Mouse (Mus musculus) CD4-positive helper T cell, adult 2 months (primary cell): Measurements from ENCODE around the gene AU021092.
A peak's percentile ranks its signal among the peaks of the same experiment; 100 is the strongest.
"Not testable (repeated sequence)": the region's sequence is repeated elsewhere in the genome, so short reads cannot be mapped to it uniquely, and the experiment has no call there.

Experiments
- DNase-seq: peaks from one replicate; pipeline ENCODE4 v3.0.0-alpha.2; 2012; ENCODE audit warnings: low read depth, missing footprints, low spot score

Gene AU021092

DNA sequence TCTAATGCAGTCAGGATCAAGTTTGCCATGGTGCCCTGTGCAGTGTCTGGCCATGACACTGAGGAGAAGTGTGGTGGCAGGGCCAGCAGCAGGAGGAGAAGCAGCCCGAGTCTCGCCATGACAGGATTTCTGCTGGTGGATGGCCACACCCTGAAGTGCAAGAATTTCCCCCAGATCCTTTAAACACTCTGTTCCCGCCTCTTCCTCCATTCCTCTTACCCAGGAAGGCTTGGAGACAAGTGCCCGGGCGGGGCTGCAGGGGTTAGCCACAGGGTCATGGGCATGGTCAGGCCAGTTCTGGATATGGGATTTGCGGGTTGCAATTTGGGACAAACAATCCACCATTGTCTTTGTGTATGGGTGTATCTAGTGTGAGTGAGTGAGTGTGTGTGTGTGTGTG lies at the start of gene AU021092:
Gene AU021092 (minus strand): TSS at position 160 of the 400 bp plus-strand sequence.
- no peak for DNase-seq

DNA sequence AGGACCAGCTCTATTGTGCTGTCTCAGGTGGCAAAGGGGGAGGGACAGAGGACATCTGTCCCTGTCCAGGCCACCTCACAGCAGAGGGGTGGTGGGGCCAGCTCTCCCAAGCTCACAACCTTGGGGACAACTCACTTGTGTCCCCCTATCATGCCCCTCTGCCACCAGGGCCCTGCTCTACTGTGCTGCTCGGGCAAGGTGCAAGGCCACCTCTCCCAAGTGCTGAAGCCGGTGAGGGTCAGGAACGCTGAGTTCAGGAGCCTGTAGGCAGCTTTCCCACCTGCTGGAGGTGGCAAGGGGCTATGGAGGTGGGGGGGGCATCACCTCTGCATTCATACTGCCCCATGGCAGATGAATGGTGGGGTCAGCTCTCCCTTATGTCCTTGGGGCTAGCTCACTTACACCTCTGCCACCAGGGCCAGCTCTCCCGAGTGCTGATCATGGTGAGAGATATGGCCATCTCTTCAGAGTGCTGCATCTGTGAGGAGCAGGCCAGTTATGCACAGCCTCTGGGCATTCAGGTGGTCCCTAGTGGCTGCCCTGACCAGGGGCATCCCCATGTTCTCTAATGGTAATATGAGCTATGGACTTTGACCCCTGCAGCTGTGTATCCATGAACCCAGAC lies 49.4 kb upstream of the AU021092 start:
- DNase-seq, result no peak

DNA sequence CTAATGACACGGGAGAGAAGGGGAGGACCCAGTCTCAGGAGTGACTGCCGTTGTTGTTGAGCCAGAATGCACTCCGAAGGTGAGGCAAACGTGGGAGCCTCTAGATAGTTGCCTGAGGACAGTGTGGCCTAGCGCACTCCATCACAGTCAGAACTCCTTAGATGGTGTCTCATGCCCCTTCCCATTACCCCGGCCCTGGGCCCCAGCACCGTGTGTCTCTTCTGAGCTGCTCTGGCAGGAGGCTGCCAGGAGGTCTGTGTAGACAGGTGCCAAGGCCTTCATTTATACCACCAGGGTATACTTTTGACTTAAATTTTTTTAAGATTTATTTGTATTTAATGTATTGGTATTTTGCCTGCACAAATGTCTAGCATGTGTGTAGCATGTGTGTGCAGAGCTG lies 41.8 kb upstream of the AU021092 start:
- no peak for DNase-seq

DNA sequence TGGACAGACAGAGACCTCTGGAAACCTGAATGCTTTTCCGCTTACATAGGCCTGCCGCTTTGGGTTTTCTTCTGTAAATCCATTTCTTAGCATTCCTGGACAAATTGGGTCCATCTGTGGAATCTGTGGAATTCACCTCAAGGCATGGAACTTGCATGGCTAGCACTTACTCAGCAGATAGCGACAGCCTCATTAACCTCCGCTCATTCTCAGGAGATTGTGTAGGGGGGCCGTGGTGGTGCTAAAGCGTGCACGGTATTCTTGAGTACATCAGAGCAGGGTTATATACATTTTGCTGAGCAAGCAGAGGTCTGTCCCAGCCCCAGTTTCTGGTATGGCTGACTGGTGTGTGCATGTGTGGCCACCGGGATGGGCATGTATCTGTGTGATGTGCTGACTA lies 41.1 kb upstream of the AU021092 start:
- DNase-seq, result no peak

DNA sequence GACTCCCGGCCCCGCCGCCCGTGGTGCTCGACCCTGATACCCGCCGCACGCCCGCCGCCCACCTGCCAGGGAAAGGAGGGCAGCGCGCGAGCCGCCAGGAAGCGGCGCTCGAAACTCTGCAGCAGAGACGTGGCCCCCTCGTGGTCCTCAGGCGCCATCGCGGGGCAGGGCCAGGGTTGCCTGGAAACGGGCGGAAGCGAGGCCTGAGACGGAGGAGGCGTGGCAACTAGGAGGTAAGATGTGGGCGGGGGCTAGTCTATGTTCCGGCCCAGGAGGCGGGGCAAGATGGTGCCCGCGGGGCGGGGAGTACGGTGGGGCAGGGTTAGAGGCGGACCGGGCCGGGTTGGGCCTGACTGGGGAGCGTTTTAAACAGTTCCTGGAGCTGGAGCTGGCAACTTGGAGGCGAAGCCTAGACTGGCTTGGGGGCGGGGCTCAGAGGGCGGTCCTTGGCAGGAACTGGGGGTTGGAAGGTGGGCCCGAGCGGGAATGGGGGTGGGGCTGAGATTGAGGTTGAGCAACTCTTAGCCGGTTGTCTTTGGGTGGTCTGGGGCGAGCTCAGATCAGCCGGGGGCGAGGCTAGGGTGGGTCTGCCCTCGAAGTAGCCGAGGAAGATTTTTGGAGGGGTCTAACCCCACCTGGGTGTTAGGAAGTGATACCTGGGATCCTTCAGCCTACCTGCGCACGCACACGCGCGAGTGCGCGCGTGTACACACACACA lies 33.8 kb upstream of the AU021092 start, which contains the start of gene Eef2kmt:
Gene Eef2kmt (minus strand): TSS at position 205 of the 718 bp plus-strand sequence.
- peak; percentile 98 for DNase-seq

DNA sequence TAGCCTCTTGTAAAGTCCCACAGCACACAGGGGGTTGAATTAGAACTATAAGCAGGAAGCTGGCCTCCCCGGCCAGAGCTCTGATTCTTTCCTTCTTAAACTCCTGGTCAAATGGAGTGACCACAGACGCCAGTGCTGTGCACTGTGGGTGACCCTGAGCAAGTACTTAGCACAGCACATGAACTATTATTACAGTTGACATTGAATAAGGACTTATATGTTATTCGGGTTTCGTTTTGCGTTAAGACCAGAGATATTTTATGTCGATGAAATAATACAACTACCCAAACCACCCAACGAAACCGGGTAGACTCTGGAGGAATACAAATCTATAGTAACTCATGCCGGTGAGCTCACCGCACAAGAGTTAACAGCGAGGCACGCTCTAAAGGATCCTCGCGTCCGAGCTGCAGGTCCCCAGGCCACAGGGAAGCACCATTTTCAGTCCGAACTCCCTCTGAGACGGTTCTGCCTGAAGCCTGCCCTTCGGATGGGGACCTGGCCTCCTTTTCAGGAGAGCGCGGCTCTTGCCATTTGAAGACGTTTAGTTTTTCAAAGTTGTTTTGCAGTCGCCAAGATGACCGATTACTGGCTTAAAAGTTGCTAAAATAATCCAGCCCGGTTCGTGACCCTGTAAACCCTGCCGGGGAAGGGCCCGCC lies 33.1 kb upstream of the AU021092 start:
- peak; percentile 41 for DNase-seq

DNA sequence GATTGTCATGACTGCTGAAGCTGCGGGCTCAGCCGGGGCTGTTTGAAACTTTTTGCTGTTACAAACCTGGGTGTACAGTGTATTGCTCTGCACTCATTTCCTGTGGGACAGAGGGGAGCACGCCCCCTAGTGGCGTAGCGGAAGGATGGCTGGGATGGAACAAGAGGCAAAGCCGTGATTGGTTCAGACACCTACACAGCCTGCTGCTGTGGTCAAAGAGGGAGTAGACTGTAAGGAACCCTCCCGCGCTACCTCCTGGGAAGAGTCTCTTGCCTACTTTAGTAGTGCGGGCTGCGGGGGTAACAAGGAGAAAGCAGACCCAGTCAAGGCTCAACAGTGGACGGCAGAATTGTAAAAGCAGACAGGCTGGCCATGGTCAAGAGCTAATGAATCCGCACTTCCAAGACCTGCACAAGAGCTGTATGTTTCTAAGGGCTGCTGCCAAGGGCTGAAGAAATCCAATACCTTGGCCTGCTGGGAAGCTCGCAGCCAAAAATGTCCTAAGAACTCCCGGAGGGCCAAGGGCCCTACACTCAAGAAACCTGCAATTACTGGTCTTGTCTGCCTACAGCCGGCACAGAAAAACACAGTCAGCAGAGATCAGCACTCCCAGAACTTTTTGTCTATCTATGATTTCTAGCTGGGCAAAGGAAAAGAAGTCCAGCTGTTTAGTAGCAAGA lies 32.4 kb upstream of the AU021092 start:
- peak; percentile 91 for DNase-seq

DNA sequence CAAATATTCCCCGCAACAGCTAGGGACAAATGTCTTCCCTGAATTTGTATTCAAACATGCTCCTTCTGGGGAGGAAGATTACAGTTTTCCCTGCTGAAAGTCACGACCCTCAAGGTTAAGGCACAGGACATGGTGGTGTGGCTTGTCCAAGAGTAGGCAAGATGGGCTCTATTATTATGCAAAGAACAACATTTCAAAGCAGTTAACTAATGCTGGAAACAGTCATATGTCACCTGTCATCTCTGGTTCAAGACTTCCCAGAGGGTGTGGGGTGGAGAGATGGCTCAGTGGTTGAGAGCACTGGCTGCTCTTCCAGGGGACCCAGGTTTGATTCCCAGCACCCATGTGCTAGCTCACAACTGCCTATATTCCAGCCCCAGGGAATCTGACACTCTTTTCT lies 30.2 kb upstream of the AU021092 start:
- no peak for DNase-seq

DNA sequence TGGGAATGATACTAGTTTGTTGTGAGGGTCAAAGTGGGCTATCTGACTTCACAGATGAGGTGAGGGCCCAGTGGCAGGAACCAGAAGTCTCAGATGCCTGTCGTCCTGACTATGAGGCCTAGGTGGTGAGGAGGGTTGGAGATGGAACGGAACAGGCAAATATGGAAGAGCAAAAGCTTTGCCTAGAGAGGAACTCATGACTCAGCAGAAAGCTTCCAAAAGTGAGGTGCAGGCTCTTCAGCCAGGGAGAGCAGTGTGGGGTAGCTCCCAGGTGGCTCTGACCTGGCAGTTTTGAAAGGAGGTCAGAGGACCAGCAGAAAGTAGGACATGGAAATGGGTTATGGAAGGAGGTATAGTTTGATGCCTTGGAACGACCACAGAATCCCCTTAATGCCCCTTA lies 28.8 kb upstream of the AU021092 start:
- no peak for DNase-seq

DNA sequence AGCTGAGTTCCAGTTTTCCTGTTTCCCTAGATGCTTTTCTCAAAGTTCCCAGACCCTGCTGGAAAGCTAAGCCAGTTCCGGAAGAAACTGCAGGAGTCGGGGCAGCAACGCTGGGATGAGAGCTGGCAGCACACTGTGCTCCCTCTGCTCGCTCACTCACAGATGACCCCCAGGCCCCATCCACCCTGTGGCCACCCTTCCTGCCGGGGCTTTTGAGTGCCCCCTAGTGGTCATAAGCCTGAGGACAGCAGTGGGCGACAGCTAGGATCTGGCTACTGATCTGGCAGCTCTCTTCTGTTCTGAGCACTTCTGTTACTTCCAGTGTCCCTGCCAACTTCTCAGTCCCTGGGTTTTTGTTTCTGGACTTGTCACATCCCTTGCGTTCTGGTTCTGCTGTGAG lies 22.3 kb upstream of the AU021092 start:
- DNase-seq, result peak; percentile 49

DNA sequence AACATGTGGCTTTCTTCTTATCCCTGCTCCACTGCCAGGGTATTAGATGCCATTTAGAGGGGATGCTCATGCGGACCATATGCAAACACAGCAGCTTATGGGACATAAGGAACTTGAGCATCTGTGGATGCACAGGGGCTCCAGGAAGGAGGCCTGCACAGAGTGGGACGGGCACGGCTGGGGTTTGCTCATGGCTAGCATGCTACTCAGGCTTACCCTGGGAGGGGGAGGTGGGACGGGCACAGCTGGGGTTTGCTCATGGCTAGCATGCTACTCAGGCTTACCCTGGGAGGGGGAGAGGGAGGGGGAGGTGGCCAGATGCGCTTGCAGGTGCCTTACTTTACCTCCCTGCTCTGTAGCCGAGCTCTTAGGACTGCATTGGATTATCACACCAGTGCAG lies 20.8 kb upstream of the AU021092 start:
- no peak for DNase-seq

DNA sequence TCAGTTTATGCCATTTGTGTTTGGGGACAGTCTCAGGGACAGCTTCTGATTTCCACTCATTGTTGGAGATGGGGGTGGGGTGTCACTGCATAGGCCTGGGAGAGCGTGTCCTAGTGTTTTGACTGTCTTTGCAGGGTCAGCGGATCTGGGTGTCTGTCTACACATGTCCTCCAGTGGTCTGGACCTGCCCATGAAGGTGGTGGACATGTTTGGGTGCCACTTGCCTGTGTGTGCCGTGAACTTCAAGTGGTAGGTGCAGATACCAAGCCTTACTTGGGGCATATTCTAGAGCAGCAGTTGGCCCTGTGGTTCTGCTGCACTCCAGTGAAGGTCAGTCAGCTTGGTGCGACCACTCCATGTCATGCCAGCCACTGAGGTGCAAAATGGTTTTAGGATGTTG lies 20.3 kb upstream of the AU021092 start:
- DNase-seq, result no peak

DNA sequence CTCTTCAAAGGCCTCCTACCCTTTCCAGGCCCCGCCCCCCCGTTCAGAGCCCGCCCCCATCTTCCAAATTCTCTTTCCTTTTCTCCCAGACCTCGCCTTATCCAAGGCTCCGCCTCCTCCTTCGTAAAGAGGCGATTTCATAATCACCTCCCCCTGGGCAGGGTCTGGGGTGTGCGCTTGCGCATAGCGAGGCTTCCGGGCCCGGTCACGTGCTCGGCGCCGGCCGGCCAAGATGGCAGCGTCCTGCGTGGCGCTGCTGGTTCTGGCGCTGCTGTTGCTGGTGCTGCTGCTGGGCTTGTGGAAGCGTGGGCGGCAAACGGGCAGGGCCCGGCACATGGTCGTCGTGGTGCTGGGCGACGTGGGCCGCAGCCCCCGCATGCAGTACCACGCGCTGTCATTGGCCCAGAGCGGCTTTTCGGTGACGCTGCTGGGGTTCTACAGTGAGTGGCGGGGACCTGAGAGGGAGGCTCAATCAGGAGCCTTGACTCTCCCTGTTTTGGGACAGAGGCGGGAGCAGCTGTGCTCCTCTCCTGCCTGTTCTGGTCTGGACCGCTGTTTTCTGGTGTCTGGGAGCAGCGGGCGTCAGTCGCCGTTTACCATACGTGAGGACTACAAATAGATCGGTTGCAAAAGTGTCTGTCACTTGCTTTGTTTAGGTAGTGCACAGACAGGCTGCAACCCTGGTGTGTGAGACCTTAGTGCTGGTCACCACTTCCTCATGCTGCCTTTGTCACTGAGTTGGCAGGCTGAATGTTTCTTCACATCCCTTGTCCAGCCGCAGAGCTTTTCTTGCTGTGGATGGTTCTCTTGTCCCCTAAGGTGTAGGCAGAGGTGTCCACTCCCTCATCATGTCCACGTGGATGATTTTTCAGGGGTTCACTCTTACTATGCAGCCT lies 11.6 kb upstream of the AU021092 start, which contains the start of gene Alg1:
Gene Alg1 (plus strand): TSS at position 204 of the 896 bp plus-strand sequence.
- DNase-seq, result peak; percentile 94

DNA sequence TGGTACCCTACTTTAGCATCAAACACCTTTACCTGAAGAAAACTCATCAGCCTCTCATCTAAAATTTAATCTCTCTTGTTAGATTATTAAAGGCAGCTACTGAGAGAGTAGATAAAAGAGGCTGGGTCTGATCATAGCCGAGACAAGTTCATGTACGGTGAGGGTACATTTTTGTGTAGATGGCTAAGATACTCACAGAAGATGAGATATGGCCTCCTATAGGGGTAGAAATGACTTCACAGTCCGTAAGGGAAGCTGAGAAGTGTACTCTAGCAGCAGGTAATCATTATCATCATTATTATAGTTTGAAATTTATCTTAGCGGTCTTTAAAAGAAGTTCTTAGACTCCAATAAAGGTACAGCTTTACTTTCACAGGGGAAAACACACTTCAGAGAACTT lies 10.9 kb upstream of the AU021092 start:
- no peak for DNase-seq

DNA sequence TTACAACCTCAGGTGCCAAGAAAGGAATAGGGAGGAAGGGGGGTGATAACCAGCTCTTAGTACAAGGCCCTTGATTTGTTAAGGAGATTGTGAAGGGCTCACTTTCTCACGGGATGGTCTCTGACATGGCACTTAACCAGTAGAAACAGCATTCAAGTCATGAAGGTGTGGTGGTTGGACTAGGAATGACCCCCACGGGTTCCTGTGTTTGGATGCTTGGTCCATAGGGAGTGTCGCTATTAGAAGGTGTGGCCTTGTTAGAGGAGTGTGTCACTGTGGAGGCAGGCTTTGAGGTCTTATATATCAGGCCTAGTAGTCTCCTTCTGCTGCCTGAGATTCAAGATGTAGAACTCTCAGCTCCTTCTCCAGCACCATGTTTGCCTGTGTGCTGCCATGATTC lies 6.0 kb upstream of the AU021092 start:
- DNase-seq, result not testable (repeated sequence)

DNA sequence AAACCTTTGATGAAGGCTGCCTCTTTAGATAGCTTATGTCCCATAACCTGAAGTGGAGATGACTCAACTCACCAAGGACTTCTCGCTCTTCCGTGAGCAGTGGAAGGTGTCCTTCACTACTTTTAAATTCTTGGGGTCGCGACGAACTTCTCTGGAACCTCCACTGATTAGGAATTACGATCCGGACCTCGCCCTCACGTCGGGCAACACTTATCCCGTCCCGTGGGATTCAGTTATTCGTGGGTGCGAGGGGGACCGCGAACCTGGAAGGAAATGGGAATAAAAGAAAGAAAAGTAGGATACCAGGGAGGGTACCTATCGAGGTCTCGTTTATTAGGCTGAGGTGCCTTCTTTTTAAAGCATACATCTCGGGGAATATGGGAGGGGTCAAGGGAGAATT lies 5.4 kb upstream of the AU021092 start:
- DNase-seq, result not testable (repeated sequence)

DNA sequence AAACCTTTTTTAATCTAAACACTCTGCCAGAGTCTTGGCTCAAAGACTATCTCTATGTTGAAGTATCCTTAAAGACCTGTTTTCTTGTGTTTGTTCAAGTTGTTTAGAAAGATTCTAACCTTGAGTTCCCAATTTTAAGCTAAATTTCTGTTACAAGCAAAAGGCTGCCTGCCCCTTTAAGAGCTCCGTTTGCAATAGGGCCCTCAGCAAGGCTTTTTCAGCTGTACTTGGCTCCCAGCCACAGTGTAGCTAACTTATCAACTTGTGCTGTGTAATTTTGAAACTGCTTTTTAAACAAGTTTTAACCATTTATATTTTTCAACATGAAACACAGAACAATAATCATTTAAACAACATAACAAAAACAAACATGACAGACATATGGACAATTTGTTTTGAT lies 4.4 kb upstream of the AU021092 start:
- DNase-seq, result not testable (repeated sequence)

DNA sequence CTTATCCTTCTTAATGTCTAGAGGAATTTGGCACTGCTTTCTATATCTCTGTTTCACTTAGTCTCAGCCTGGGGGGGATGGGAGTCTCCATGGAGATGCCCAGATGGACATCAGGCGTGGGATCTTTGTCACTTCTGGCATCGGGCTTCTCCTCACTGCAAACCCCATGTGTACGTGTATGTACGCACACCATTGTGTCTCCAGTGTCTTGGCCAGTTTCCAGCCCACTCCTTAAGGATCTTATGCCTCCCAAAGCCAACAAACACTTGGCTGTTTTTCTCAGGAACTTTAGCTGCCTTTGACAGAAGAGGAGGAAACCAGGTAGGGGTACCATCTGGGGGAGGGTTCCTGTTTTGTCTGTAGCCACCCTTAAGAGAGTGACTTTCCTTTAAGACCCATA lies 696 bp downstream of the AU021092 start:
- DNase-seq, result no peak

DNA sequence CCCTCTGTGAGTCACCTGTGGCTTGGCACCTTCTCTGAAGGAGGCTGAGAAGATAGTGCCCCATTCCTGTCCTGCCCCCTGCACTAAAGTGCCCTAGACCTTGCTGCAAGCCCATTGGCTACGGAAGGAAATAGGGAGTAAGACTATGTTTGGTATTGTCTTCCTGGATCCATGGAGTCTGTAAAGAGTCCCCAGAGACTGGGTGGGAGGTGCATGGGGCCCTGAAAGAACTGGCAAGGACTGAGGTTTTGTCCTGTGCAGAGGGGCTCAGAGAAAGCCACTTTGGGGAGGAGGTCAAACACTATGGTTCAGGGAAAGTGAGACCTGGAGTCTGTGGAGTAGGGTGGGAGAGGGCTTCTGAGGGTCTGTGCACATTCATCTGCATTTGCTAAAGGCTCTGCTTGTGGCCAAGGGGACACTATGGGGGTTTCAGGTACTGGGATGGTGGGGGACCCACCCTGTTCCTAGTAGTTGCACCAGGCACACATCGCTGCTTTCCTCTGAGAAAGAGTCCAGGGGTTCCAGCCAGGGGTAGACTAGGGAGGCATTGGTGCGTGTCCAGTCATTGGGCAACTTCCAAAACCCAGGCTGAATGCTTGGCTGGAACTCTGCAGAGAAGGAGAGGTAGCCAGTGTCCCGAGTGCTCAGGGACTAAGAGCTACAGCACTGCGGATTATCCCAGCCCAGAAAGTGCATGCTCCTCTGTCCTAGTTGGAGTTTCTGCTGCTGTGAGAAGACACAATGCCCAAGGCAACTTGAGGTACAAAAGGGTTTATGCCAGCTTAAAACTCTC lies 4.6 kb downstream of the AU021092 start:
- DNase-seq, result no peak

DNA sequence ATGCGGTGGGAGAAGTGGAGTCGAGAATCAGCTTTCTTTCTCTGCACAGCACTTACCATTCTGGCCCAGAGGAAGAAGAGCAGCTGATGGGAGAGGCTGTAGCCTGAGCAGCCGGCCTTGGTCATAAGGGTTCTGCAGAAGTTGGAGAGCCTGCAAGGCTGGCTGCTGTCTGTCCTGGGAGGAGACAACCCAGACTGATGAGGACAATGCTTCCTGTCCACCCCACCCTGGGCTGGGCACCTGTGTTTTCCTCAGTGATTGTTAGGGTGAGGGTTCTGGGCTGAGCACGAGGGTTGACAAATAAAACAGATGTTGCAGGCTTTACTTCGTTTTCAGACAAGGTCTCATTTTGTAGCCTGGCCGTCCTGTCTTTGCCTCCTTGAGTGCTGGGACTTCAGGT lies 5.4 kb downstream of the AU021092 start:
- no peak for DNase-seq
